Mouse (Mus musculus) G1E (cell line): ENCODE measurements around the gene Itga1. TPM values are rescaled to one million over a fixed set of nuclear protein-coding genes. Genes with fewer than 3 reads are reported as not detected.

ENCODE experiments used
- ATAC-seq: 2 replicates; pipeline ENCODE4 v1.8.0; 2016; ENCODE audit warnings: mild to moderate bottlenecking; ENCODE audit not compliant: insufficient number of reproducible peaks, poor library complexity, low FRiP score, severe bottlenecking; ENCODE audit errors: extremely low read depth
- DNase-seq: peaks from one replicate; pipeline ENCODE4 v3.0.0; 2012; ENCODE audit warnings: low spot score
- H3K27me3 ChIP-seq: 2 replicates; pipeline ENCODE4 v1.6.1; 2012; ENCODE audit warnings: mild to moderate bottlenecking, low read length, inconsistent platforms; ENCODE audit not compliant: insufficient read depth
- H3K36me3 ChIP-seq: replicated peaks from 2 replicates; pipeline ENCODE3; 2012; ENCODE audit warnings: mild to moderate bottlenecking, inconsistent platforms
- H3K4me1 ChIP-seq: 2 replicates; pipeline ENCODE4 v1.6.1; 2012; ENCODE audit warnings: low read depth, low read length, inconsistent platforms, mixed read lengths; ENCODE audit not compliant: insufficient read depth
- H3K4me3 ChIP-seq: 2 replicates; pipeline ENCODE4 v1.5.1; 2012; ENCODE audit warnings: low read depth, mild to moderate bottlenecking, inconsistent platforms, low read length, moderate library complexity, mixed read lengths
- H3K9me3 ChIP-seq: replicated peaks from 2 replicates; pipeline ENCODE4 v1.6.1; 2012; ENCODE audit warnings: inconsistent platforms
- CTCF ChIP-seq: IDR thresholded peaks from 2 replicates; pipeline ENCODE4 v1.5.1; 2012; ENCODE audit warnings: low read depth, low read length, inconsistent platforms, mixed read lengths
- GATA1 ChIP-seq: IDR thresholded peaks from 2 replicates; pipeline ENCODE4 v1.6.1; 2012; ENCODE audit warnings: borderline replicate concordance, low read length, inconsistent platforms, mixed read lengths
- GATA2 ChIP-seq: IDR thresholded peaks from 2 replicates; pipeline ENCODE4 v1.6.1; 2012; ENCODE audit warnings: low read depth, low read length, inconsistent platforms, borderline replicate concordance
- POLR2AphosphoS5 ChIP-seq: IDR thresholded peaks from 2 replicates; pipeline ENCODE4 v1.6.1; 2012; ENCODE audit warnings: low read depth, low read length, inconsistent platforms; ENCODE audit not compliant: insufficient replicate concordance
- TAL1 ChIP-seq: conservative IDR thresholded peaks from 2 replicates; pipeline ENCODE4 v1.6.1; 2012; ENCODE audit warnings: low read depth, low read length, inconsistent platforms, mixed read lengths
- polyA plus RNA-seq: library from polyadenylated mRNA; stranded (reverse); fragments of >175 nt; gene quantifications from 2 replicates; pipeline ENCODE4 v1.2.3, GENCODE M21; 2012
- total RNA-seq, 2 experiments: library from RNA; stranded (forward) in 1 of 2; stranded (reverse) in 1 of 2; fragments of 200-1000 nt in 1 of 2; fragments of >200 nt in 1 of 2; fragmentation: Nextera tagmentation in 1 of 2; gene quantifications; 2 replicates each; pipeline ENCODE4 v1.2.3; 2014 to 2017

Itga1 gene
- total and polyA plus RNA-seq, 3 experiments = 0.44 TPM; not detected in 2

GRCm38 (mm10) chr13:115118756-115119155 is 17.0 kb upstream of the Itga1 start:
- ATAC-seq (no peak), DNase-seq (no peak)
- Histone ChIP-seq H3K4me1 (no peaks in the 10 kb centered on the region), H3K4me3 (no peak overlapping the region), H3K36me3 (no peaks in the 10 kb centered on the region), H3K27me3 (no peaks in the 10 kb centered on the region), H3K9me3 (no peaks in the 10 kb centered on the region)
- no peak for TF ChIP-seq TAL1
- TF ChIP-seq GATA1 = no peak
- TF ChIP-seq POLR2AphosphoS5 = no peak
- no peak for TF ChIP-seq CTCF
- TF ChIP-seq GATA2 = no peak

- no peak for DNase-seq
- ATAC-seq = no peak
- TF ChIP-seq GATA2 (no peak), GATA1 (no peak), POLR2AphosphoS5 (no peak), TAL1 (no peak), CTCF (no peak)
- H3K4me1 ChIP-seq = no peaks in the 10 kb centered on the region
- no peak overlapping the region for H3K4me3 ChIP-seq
- no peaks in the 10 kb centered on the region for H3K9me3 ChIP-seq
- no peaks in the 10 kb centered on the region for H3K36me3 ChIP-seq
- no peaks in the 10 kb centered on the region for H3K27me3 ChIP-seq
These were observed 16.4 kb upstream of the Itga1 start for GRCm38 (mm10) chr13:115118195-115118594.

DNA sequence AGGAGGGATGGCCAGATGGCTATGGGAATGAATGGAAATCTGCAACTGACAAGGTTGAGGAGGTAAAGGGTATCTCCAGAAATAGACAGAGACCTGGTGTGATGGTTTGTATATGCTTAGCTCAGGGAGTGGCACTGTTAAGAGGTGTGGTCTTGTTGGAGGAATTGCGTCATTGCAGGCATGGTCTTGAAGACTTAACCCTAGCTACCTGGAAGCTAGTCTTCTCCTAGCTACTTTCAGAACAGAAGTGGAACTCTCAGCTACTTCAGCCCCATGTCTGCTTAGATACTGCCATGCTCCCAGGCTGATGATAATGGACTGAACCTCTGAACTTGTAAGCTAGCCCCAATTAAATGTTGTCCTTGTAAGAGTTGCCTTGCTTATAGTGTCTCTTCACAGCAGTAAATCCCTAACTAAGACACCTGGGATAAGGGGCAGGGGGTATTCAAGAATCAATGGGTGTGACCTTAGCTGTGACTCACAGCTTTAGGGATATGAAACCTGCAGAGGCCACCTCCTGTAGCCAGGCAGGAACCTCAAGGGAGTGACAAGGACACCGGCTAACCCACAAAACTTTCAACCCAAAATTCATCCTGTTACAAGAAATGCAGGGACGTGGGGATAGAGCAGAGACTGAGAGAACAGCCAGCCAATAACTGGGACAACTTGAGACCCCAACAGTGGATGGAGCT is 15.3 kb upstream of the Itga1 start:
- H3K4me3 ChIP-seq = no peak overlapping the region
- no peaks in the 10 kb centered on the region for H3K36me3 ChIP-seq
- TF ChIP-seq GATA2 (no peak), POLR2AphosphoS5 (no peak), TAL1 (no peak)
- H3K27me3 ChIP-seq = no peaks in the 10 kb centered on the region
- H3K9me3 ChIP-seq = no peaks in the 10 kb centered on the region
- no peak for DNase-seq
- no peaks in the 10 kb centered on the region for H3K4me1 ChIP-seq
- ATAC-seq = no peak

DNA sequence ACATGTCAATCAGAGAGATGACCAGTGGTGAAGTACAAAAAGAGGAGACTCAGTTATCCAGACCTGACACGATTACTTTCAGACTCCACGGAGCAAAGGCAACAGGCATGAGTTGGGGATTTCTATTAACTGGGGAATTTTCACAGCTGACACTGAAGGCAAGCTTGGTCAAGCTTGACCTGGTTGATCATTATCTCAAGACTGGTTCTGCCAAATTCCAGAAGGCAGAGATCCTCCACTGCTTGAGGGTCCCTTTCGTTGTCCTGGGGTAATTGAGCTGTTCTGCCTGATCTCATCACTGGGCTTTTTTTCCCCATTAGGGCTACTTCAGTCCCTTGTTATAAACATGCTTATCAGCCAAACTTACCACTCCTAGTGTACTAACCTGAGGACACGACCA is 7.9 kb upstream of the Itga1 start:
- TF ChIP-seq CTCF = no peak
- H3K36me3 ChIP-seq = no peaks in the 10 kb centered on the region
- DNase-seq (no peak), ATAC-seq (no peak)
- H3K4me3 ChIP-seq = no peak overlapping the region
- no peaks in the 10 kb centered on the region for H3K9me3 ChIP-seq
- no peaks in the 10 kb centered on the region for H3K4me1 ChIP-seq
- H3K27me3 ChIP-seq = peaks cover 11% of the 10 kb centered on the region; the same call in 1 of the 2 replicates

DNA sequence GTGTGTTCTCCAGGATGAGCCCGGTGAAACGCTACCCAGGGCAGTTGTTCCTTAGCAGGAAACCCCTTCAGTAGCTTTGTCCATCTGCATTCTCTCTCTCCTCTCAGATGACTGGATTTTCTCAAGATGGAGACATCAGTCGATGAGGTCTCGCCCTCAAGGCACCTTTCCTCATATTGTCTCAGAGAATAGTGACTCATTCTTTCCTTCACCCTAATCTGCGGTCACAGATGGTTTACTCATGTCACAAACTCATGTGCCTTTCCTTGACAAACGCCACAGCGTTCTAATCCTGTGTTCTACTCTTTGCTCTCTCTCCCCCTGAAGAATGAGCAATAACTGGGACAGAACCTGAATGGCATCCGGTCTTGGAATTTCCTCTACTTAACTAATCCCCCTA is 5.7 kb upstream of the Itga1 start:
- H3K4me1 ChIP-seq = no peaks in the 10 kb centered on the region
- H3K27me3 ChIP-seq = peaks cover 17% of the 10 kb centered on the region
- H3K9me3 ChIP-seq = no peaks in the 10 kb centered on the region
- no peak for TF ChIP-seq GATA2
- no peak for TF ChIP-seq CTCF
- TF ChIP-seq GATA1 = no peak
- no peak for TF ChIP-seq POLR2AphosphoS5
- TF ChIP-seq TAL1 = no peak
- DNase-seq (no peak), ATAC-seq (no peak)
- H3K4me3 ChIP-seq = no peak overlapping the region
- no peaks in the 10 kb centered on the region for H3K36me3 ChIP-seq

GRCm38 (mm10) chr13:115106183-115106582 is 4.4 kb upstream of the Itga1 start:
- DNase-seq (no peak), ATAC-seq (no peak)
- Histone ChIP-seq H3K4me1 (no peaks in the 10 kb centered on the region), H3K9me3 (no peaks in the 10 kb centered on the region), H3K36me3 (no peaks in the 10 kb centered on the region), H3K4me3 (no peak overlapping the region), H3K27me3 (peaks cover 28% of the 10 kb centered on the region)
- no peak for TF ChIP-seq GATA2
- TF ChIP-seq CTCF = no peak
- no peak for TF ChIP-seq GATA1

- DNase-seq (no peak), ATAC-seq (no peak)
- Histone ChIP-seq H3K36me3 (no peaks in the 10 kb centered on the region), H3K4me1 (no peaks in the 10 kb centered on the region), H3K27me3 (peaks cover 31% of the 10 kb centered on the region), H3K9me3 (no peaks in the 10 kb centered on the region), H3K4me3 (no peak overlapping the region)
- TF ChIP-seq GATA1 (no peak), CTCF (no peak), TAL1 (no peak), GATA2 (no peak), POLR2AphosphoS5 (no peak)
These were observed 990 bp upstream of the Itga1 start for GRCm38 (mm10) chr13:115102754-115103153.
